Mouse (Mus musculus): ENCODE results near the gene B3galt5. TPM values are rescaled to one million over a fixed set of nuclear protein-coding genes. Genes with fewer than 3 reads are reported as not detected.

B3galt5 gene
- polyA plus RNA-seq (2015; fragmentation: Nextera tagmentation; extraction: Ambion mirVana): 4.8 and 5.6 TPM in 2 replicates

- Histone ChIP-seq H3K27ac (no peak within 1 kb of the TSS), H3K4me3 (replicated peaks; ENCODE audit: low read depth, low read length) (no peak within 1 kb of the TSS), H3K9me3 (replicated peaks; ENCODE audit: low read length) (no peaks in the 10 kb centered on the region), H3K36me3 (ENCODE audit: insufficient read depth, low read length) (no peaks in the 10 kb centered on the region), H3K4me1 (replicated peaks; ENCODE audit: insufficient read depth, low read length) (no peaks in the 10 kb centered on the region), H3K9ac (ENCODE audit: low read depth, low read length) (no peak within 1 kb of the TSS), H3K4me2 (ENCODE audit: low read length) (0 out of 2 replicates have a peak within 1 kb of the TSS, but pooled peaks have one; percentile 6), H3K27me3 (ENCODE audit: insufficient read depth, low read length) (no peaks in the 10 kb centered on the region)
- 74% methylated on average over 17 of the region's 17 CpGs for WGBS
- ATAC-seq (replicated peaks; ENCODE audit: low FRiP score, low read depth) (no peak), DNase-seq (ENCODE audit: low spot score) (no peak)
- TF ChIP-seq CTCF (IDR thresholded peaks at IDR 0.05; ENCODE audit: low read depth): no peak
These were observed at the start of gene B3galt5 for GRCm38 (mm10) chr16:96235366-96235970. Gene B3galt5 (plus strand): TSS chr16:96235801.

GRCm38 (mm10) chr16:96187619-96188018, 48.0 kb upstream of the B3galt5 start:
- H3K27ac ChIP-seq: no peak overlapping the region
- H3K36me3 ChIP-seq (ENCODE audit: insufficient read depth, low read length): no peaks in the 10 kb centered on the region
- 0 out of 2 replicates have a peak, but pooled peaks cover 3% of the 10 kb centered on the region for H3K4me1 ChIP-seq (replicated peaks; ENCODE audit: insufficient read depth, low read length)
- no peaks in the 10 kb centered on the region for H3K27me3 ChIP-seq (ENCODE audit: insufficient read depth, low read length)
- TF ChIP-seq CTCF (IDR thresholded peaks at IDR 0.05; ENCODE audit: low read depth): no peak
- no peak overlapping the region for H3K4me2 ChIP-seq (ENCODE audit: low read length)
- H3K4me3 ChIP-seq (replicated peaks; ENCODE audit: low read depth, low read length): no peak overlapping the region
- 86% methylated on average over 5 of the region's 5 CpGs for WGBS
- DNase-seq (ENCODE audit: low spot score) (no peak), ATAC-seq (replicated peaks; ENCODE audit: low FRiP score, low read depth) (no peak)
- no peak overlapping the region for H3K9ac ChIP-seq (ENCODE audit: low read depth, low read length)
- H3K9me3 ChIP-seq (replicated peaks; ENCODE audit: low read length): no peaks in the 10 kb centered on the region

GRCm38 (mm10) chr16:96191531-96192506, 43.8 kb upstream of the B3galt5 start, which contains the start of gene Lca5l:
Gene Lca5l (minus strand): TSS chr16:96192271.
- WGBS: under 1% methylated on average over 77 of the region's 77 CpGs

GRCm38 (mm10) chr16:96199913-96200701, 35.5 kb upstream of the B3galt5 start, which contains the start of gene Sh3bgr:
Gene Sh3bgr (plus strand): TSS chr16:96200450.
- DNase-seq (ENCODE audit: low spot score): peak; percentile 80
- H3K27me3 ChIP-seq (ENCODE audit: insufficient read depth, low read length): no peaks in the 10 kb centered on the region
- H3K4me1 ChIP-seq (replicated peaks; ENCODE audit: insufficient read depth, low read length): peaks cover 14% of the 10 kb centered on the region
- peak within 1 kb of the TSS; percentile 40 for H3K9ac ChIP-seq (ENCODE audit: low read depth, low read length)
- H3K36me3 ChIP-seq (ENCODE audit: insufficient read depth, low read length): no peaks in the 10 kb centered on the region
- H3K4me2 ChIP-seq (ENCODE audit: low read length): peak within 1 kb of the TSS; percentile 68
- no peak for TF ChIP-seq CTCF (IDR thresholded peaks at IDR 0.05; ENCODE audit: low read depth)
- peak within 1 kb of the TSS; percentile 33 for H3K4me3 ChIP-seq (replicated peaks; ENCODE audit: low read depth, low read length)
- WGBS: 1% methylated on average over 20 of the region's 20 CpGs
- peak within 1 kb of the TSS; percentile 67 for H3K27ac ChIP-seq
- no peaks in the 10 kb centered on the region for H3K9me3 ChIP-seq (replicated peaks; ENCODE audit: low read length)
- ATAC-seq (replicated peaks; ENCODE audit: low FRiP score, low read depth): peak; percentile 89

More at GRCm38 (mm10) chr16:96191531-96192506, 43.8 kb upstream of the B3galt5 start, which contains the start of gene Lca5l:
- TF ChIP-seq CTCF (IDR thresholded peaks at IDR 0.05; ENCODE audit: low read depth): no peak
- Histone ChIP-seq H3K36me3 (ENCODE audit: insufficient read depth, low read length) (no peaks in the 10 kb centered on the region), H3K9ac (ENCODE audit: low read depth, low read length) (peak within 1 kb of the TSS; percentile 79), H3K9me3 (replicated peaks; ENCODE audit: low read length) (no peaks in the 10 kb centered on the region), H3K4me1 (replicated peaks; ENCODE audit: insufficient read depth, low read length) (0 out of 2 replicates have a peak, but pooled peaks cover 3% of the 10 kb centered on the region), H3K4me2 (ENCODE audit: low read length) (peak within 1 kb of the TSS; percentile 88), H3K27ac (peak within 1 kb of the TSS; percentile 58), H3K27me3 (ENCODE audit: insufficient read depth, low read length) (no peaks in the 10 kb centered on the region), H3K4me3 (replicated peaks; ENCODE audit: low read depth, low read length) (peak within 1 kb of the TSS; percentile 85)
- peak; percentile 99 for DNase-seq (ENCODE audit: low spot score)
- peak; percentile 97 for ATAC-seq (replicated peaks; ENCODE audit: low FRiP score, low read depth)

GRCm38 (mm10) chr16:96200702-96201028, 34.9 kb upstream of the B3galt5 start:
- ATAC-seq (replicated peaks; ENCODE audit: low FRiP score, low read depth): peak; percentile 12; the same call in 1 of the 2 replicates
- H3K9me3 ChIP-seq (replicated peaks; ENCODE audit: low read length): no peaks in the 10 kb centered on the region
- TF ChIP-seq CTCF (IDR thresholded peaks at IDR 0.05; ENCODE audit: low read depth): no peak

More at GRCm38 (mm10) chr16:96200702-96201028, 34.9 kb upstream of the B3galt5 start:
- peak; percentile 39 for DNase-seq (ENCODE audit: low spot score)
- peak overlapping the region; percentile 33 for H3K4me3 ChIP-seq (replicated peaks; ENCODE audit: low read depth, low read length)
- H3K27ac ChIP-seq: peak overlapping the region; percentile 67
- peaks cover 14% of the 10 kb centered on the region for H3K4me1 ChIP-seq (replicated peaks; ENCODE audit: insufficient read depth, low read length)
- H3K4me2 ChIP-seq (ENCODE audit: low read length): peak overlapping the region; percentile 68
- no peaks in the 10 kb centered on the region for H3K36me3 ChIP-seq (ENCODE audit: insufficient read depth, low read length)
- peak overlapping the region; percentile 40; the same call in 1 of the 2 replicates for H3K9ac ChIP-seq (ENCODE audit: low read depth, low read length)
- WGBS: 14% methylated on average over 9 of the region's 9 CpGs
- H3K27me3 ChIP-seq (ENCODE audit: insufficient read depth, low read length): no peaks in the 10 kb centered on the region
